Mouse (Mus musculus) cerebellum, adult 2 months (tissue): Measurements from ENCODE around the gene Med24. TPM values are rescaled to one million over a fixed set of nuclear protein-coding genes. Genes with fewer than 3 reads are reported as not detected.
"Not testable (repeated sequence)": the region's sequence is repeated elsewhere in the genome, so short reads cannot be mapped to it uniquely, and the experiment has no call there.

ENCODE experiments used
- DNase-seq, 2 experiments: peaks; one replicate each; pipeline ENCODE4 v3.0.0; 2021
- H3K27ac ChIP-seq: fragments of 200-500 bp; 2 replicates; pipeline ENCODE4 v1.5.1; 2012; ENCODE audit warnings: low read length, control low read depth, inconsistent platforms; ENCODE audit not compliant: insufficient read depth
- H3K27me3 ChIP-seq: fragments of 200-500 bp; 2 replicates; pipeline ENCODE4 v1.6.1; 2012; ENCODE audit warnings: inconsistent platforms, mild to moderate bottlenecking, low read length, moderate library complexity; ENCODE audit not compliant: control insufficient read depth, insufficient read depth
- H3K4me1 ChIP-seq: fragments of 200-500 bp; 2 replicates; pipeline ENCODE4 v1.6.1; 2011; ENCODE audit warnings: low read length; ENCODE audit not compliant: control insufficient read depth, insufficient read depth
- H3K4me3 ChIP-seq: fragments of 200-500 bp; replicated peaks from 2 replicates; pipeline ENCODE3; 2011; ENCODE audit warnings: mild to moderate bottlenecking, low read depth, low read length, control low read depth; ENCODE audit not compliant: insufficient read depth
- CTCF ChIP-seq: fragments of 200-500 bp; IDR thresholded peaks from 2 replicates; pipeline ENCODE4 v1.5.1; 2011; ENCODE audit warnings: low read depth, mild to moderate bottlenecking, control low read depth, low read length, moderate library complexity, borderline replicate concordance; ENCODE audit not compliant: insufficient read depth
- POLR2A ChIP-seq: fragments of 200-500 bp; IDR thresholded peaks from 2 replicates; pipeline ENCODE4 v1.6.1; 2011; ENCODE audit warnings: low read length, control low read depth, borderline replicate concordance; ENCODE audit not compliant: insufficient read depth
- WGBS: fragments of 180-500 bp; shearing (Covaris S2); methylation state at CpG from one replicate; pipeline ENCODE4 v1.1.7; 2018; 5-methylcytosine and 5-hydroxymethylcytosine counted together
- polyA plus RNA-seq: library from polyadenylated mRNA; depleted of rRNA; stranded (reverse); fragments of >200 nt; gene quantifications from 2 replicates; pipeline ENCODE4 v1.2.3, GENCODE M21; 2012; rRNA removed

Med24 gene
- polyA plus RNA-seq, 1 experiment: 105 TPM

GRCm38 (mm10) chr11:98671857-98672256 is 57.4 kb downstream of the Med24 start:
- Histone ChIP-seq H3K4me1 (no peaks in the 10 kb centered on the region), H3K27me3 (no peaks in the 10 kb centered on the region; the same call in 1 of the 2 replicates), H3K4me3 (no peak overlapping the region), H3K27ac (no peak overlapping the region)
- WGBS: 28% methylated on average over 5 of the region's 5 CpGs
- TF ChIP-seq CTCF (no peak), POLR2A (no peak)
- DNase-seq: no peak

- 69% methylated on average over 3 of the region's 3 CpGs for WGBS
- no peak for DNase-seq
- Histone ChIP-seq H3K27me3 (no peaks in the 10 kb centered on the region; the same call in 1 of the 2 replicates), H3K4me1 (no peaks in the 10 kb centered on the region), H3K27ac (no peak overlapping the region), H3K4me3 (no peak overlapping the region)
- TF ChIP-seq POLR2A: no peak
- no peak for TF ChIP-seq CTCF
Observed at GRCm38 (mm10) chr11:98671284-98671815, 57.9 kb downstream of the Med24 start.

GRCm38 (mm10) chr11:98668984-98669383 is 60.3 kb downstream of the Med24 start:
- H3K4me1 ChIP-seq: no peaks in the 10 kb centered on the region
- no peaks in the 10 kb centered on the region; the same call in 1 of the 2 replicates for H3K27me3 ChIP-seq
- 49% methylated on average over 2 of the region's 2 CpGs for WGBS
- no peak overlapping the region for H3K4me3 ChIP-seq
- no peak overlapping the region for H3K27ac ChIP-seq
- no peak for DNase-seq
- TF ChIP-seq CTCF (no peak), POLR2A (no peak)

- Histone ChIP-seq H3K4me1 (no peaks in the 10 kb centered on the region), H3K4me3 (no peak within 1 kb of the TSS), H3K27me3 (no peaks in the 10 kb centered on the region), H3K27ac (no peak within 1 kb of the TSS)
- no peak for DNase-seq
- 29% methylated on average over 4 of the region's 4 CpGs for WGBS
- TF ChIP-seq CTCF (no peak), POLR2A (no peak)
Observed at GRCm38 (mm10) chr11:98664091-98664490, 65.1 kb downstream of the Med24 start, which contains the start of gene Gsdma. Gene Gsdma, plus strand, starts transcription at chr11:98664351.

- Histone ChIP-seq H3K4me3 (no peak overlapping the region), H3K27me3 (no peaks in the 10 kb centered on the region), H3K27ac (no peak overlapping the region), H3K4me1 (no peaks in the 10 kb centered on the region)
- 8% methylated on average over 6 of the region's 6 CpGs for whole genome bisulfite sequencing
- peak; percentile 64 for TF ChIP-seq CTCF
- TF ChIP-seq POLR2A: no peak
- peak in 1 of 2 experiments; percentile 49 for DNase-seq
Observed at GRCm38 (mm10) chr11:98660517-98660916, 68.7 kb downstream of the Med24 start.

GRCm38 (mm10) chr11:98655076-98655475 is 74.2 kb downstream of the Med24 start:
- peak; percentile 15 to 26 for DNase-seq
- not testable (repeated sequence) for H3K27ac ChIP-seq, H3K4me3 ChIP-seq, H3K4me1 ChIP-seq, H3K27me3 ChIP-seq
- peak; percentile 60; the same call in 1 of the 2 replicates for TF ChIP-seq CTCF
- WGBS: 12% methylated on average over 7 of the region's 7 CpGs

Other genes starting within 250 kb of the Med24 start
- 0.07 and 0.10 TPM in 2 replicates for gene Ikzf3, start 183.4 kb downstream of the Med24 start, polyA plus RNA-seq
- 0.13 and 0.20 TPM in 2 replicates for gene Zpbp2, start 178.3 kb downstream of the Med24 start, polyA plus RNA-seq
- 64.6 and 66.8 TPM in 2 replicates for gene Ormdl3, start 142.1 kb downstream of the Med24 start, polyA plus RNA-seq
- 0.41 TPM in 1 of 2 replicates, not detected in the other for gene Lrrc3c, start 131.1 kb downstream of the Med24 start, polyA plus RNA-seq
- gene Gm12355, start 103.8 kb downstream of the Med24 start, polyA plus RNA-seq: 0.33 and 0.35 TPM in 2 replicates
- gene Gsdma3, start 103.1 kb downstream of the Med24 start, polyA plus RNA-seq: not detected in 2 replicates
- not detected in 2 replicates for gene Gsdma2, start 82.7 kb downstream of the Med24 start, polyA plus RNA-seq
- gene Gsdma, start 65.1 kb downstream of the Med24 start, polyA plus RNA-seq: 0.13 and 0.28 TPM in 2 replicates
- 205 and 207 TPM in 2 replicates for gene Psmd3, start 46.9 kb downstream of the Med24 start, polyA plus RNA-seq
- gene Csf3, start 28.2 kb downstream of the Med24 start, polyA plus RNA-seq: not detected in 2 replicates
- gene Thra, start 11.2 kb upstream of the Med24 start, polyA plus RNA-seq: 439 and 447 TPM in 2 replicates
- 144 and 167 TPM in 2 replicates for gene Nr1d1, start 45.9 kb upstream of the Med24 start, polyA plus RNA-seq
- 99.1 and 103 TPM in 2 replicates for gene Msl1, start 66.1 kb upstream of the Med24 start, polyA plus RNA-seq
- 55.5 TPM in 2 replicates for gene Casc3, start 75.5 kb upstream of the Med24 start, polyA plus RNA-seq
- 56.8 and 58.0 TPM in 2 replicates for gene Rapgefl1, start 107.3 kb upstream of the Med24 start, polyA plus RNA-seq
- 25.8 and 27.3 TPM in 2 replicates for gene Wipf2, start 134.2 kb upstream of the Med24 start, polyA plus RNA-seq
- 0.30 and 0.36 TPM in 2 replicates for gene Cdc6, start 178.4 kb upstream of the Med24 start, polyA plus RNA-seq
- gene Rara, start 198.4 kb upstream of the Med24 start, polyA plus RNA-seq: 13.5 and 15.4 TPM in 2 replicates